Mouse (Mus musculus) kidney, adult 18-20 months (tissue): ENCODE measurements around the gene Gm20388.

Experiments used
- DNase-seq: peaks from one replicate; pipeline ENCODE4 v3.0.0; 2021

The Gm20388 gene

DNA sequence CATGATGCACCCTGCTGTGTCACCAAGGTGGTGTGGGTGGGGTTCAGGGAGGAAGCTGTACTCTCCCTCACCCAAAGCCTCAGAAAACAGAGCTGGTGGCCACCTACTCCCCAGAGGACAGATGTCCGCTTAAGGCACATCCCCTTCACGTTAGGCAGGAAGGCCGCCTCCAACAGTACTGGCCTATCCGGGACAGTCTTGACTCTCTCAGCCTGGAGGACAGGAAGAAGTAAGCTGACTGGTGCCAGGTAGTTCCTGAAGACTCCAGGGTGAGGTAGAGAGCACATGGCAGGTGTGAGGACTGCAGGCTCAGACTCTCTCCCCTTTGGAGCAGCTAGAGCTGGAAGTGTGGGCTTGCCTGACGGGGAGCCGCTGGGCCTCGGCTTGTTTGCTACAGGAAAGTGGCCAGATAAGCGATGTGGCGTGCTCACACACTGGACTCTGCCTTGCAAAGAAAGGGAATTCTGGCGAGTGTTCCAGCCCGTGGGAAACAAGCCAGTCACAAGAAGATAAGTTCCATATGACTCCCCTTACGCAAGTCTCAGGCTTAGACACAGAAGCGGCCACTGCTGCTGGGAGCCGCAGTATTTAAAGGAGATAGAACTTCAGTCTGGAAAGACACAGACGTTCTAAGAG lies 3791.4 kb downstream of the Gm20388 start:
- DNase-seq: no peak

DNA sequence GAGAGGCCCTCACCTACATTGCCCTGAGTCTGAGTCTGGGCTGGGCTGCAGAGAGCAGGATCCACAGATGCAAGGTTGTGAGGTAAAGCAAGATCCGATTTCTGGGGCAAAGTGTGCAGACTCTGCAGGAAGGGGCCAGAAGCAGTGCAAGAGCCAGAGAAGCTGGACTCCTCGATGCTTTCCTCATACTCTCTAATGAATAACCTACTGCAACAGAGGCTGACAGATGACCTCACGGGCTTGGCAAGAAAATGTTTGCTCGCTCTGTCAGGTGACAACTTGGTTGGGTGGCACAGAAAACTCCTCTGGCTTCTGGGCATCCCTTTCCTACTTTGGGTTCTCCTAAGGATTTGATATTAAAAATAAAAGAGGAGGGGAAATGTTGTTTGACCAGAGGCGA lies 3794.7 kb downstream of the Gm20388 start:
- no peak for DNase-seq

DNA sequence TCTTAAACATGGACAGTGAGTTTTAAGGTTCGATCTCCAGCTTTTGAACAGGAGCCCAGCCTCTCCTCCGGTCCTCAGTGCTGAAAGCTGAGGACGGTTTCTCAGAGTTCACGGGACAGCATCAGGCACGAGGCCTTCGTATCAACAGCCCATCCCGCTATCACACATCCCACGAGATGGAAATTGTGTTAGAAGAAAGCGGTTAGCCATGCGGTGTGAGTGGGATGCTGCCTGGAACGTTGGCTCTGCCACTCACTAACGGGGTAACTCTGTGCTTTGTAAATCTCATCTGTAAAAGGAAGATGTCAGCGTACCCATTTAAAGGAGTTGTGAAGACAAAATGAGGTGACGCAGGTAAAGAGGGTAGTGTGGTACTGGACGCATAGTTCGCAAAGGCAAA lies 3796.5 kb downstream of the Gm20388 start:
- DNase-seq: no peak

DNA sequence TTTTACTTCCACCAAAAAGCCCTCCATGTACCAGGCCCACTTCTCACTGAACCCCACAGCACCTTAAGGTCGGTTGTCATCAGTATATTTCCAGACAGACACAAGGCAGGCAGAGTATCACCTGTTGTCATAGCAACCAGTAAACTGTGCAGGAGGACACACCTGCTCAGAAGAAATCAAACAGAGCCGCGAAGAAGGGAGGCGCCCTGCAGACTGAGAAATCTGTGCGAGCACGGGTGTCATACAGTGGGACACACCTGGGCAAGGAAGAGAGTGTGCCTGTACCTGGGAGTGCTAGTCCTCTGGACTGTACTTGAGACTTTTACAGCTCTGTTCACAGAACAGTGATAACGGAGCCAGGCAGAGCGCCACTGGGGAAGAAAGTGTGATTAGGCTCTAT lies 3798.1 kb downstream of the Gm20388 start:
- DNase-seq: no peak

DNA sequence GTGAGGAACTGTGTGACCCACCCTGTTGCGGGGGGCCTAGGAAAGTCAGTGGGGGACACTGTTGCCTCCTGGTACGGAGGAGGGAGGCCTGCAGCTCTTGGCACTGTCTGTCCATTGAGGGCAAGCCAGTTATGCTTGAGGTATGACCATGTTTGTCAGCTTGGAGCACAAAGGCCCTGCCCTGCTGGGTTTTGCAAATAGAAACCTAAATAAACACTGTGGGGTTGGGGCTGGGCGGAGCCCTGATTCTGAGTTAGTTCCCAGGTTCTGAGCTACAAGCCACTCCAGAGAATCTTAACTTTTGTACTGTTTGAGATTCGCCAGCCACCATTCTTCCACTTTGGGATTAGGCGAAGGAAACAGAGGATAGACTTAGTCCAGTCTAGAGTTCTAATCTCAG lies 3799.7 kb downstream of the Gm20388 start:
- no peak for DNase-seq

DNA sequence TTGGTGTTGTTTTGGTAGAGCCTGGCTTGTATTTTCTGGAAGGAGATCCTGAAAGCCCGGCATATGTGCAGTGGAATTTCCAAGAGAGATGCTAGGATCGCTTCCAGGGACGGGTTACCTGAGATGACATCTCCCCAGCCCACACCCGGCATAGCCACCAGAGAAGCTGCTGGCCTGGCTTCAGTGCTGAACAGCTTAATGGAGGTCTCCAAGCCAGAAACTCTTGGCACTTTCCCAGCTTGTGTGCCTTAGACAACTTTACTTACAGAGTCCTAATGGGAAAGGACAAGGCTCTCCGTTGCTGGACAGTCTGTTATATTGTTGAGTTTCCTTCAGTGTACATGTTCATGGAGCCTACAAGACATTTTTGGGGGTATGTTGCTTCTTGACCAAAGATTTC lies 3803.8 kb downstream of the Gm20388 start:
- DNase-seq: no peak

DNA sequence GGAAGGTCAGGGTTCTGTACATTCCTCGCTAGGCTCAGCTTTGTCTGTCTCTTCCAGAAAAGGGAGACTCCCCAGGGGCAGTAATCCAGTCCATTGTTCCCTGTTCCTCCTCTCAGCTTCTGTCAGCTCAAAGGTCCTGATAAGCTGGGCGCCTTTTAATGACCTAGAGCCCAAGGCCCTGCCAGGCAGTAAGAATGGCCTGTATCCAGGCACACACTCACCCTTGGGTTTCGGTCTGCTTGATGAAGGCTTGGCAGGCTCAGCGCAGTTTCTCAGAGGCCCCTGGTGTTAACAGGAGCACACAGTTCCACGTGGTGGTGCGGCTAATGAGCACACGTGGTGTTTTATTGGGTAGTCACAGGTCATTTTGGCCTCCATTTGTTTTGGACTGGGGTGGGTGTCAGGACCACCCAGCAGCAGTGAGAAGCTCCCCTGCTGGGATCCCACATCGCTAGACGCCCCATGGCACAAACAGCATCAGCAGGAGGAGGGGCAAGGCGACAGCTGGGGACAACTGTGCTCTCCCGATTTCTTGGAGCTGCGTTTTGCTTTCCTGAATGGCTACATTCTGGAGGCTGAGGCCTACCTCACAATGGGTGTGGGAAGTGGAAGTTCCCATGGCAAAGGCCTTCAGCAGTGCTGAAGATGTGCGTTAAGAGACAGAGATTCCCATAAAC lies 3805.4 kb downstream of the Gm20388 start:
- DNase-seq: no peak

DNA sequence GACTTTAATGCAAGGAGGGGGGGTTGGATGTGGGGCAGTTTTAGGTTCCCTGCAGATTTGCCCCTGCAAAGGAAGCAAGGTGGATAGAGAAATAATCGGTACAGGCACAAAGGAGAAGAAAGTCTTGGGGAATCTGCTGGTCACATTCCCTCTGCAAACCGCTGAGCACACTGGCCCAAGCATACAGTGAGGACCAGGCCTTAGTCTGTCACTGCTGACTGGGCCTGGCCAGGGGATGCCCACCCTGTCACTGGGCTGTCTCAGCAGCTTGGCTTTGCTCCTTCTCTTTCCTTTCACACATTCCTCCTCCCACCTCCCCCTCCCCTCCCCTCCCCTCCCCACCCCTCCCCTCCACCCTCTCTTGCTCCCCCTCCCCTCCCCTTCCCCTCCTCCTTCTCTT lies 3806.5 kb downstream of the Gm20388 start:
- no peak for DNase-seq

DNA sequence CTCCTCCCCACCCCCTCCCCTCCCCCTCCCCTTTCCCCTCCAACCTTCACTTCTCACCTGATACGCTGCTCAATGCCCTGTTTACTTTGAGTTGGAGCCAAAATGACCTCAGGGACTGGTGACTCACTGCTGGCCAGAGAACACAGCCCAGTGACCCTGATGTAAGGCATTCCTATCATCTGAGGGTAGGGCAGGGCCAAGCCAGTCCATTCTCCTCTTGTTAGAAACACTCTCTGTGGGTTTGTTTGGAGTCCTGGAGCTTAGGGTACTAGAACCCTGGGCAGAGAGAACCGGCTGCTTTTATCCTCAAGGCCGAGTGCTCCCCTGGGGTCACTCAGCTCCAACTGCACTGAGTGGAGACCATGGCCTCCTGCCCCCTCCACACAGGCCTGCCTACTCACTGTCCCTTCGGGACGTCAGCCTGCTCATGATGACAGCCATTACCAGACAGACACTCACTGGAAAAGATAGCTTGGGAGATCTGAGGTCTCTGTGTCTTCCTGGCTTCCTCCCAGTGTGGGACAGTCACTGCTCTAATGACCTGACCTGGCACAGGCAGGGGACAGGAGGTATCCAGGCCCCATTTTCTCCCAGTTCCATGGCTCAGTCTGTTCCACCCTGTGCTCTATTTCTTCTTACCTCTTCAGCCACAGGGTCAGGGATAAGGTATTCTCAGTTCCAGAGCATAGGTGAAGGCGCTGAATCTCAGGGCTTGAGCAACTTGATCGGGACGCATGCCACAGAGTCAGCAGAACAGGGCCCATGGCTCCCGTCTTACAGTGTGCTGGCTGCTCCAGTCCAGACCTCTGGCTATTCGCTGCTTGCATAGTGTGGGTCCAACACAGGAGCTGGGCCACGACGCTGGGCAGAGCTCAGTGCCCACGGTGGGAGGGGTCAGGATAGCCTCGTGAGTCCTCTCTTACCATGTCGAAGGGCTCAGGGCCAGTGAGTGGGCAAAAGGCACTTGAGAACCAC lies 3807.2 kb downstream of the Gm20388 start:
- DNase-seq: peak; percentile 44

DNA sequence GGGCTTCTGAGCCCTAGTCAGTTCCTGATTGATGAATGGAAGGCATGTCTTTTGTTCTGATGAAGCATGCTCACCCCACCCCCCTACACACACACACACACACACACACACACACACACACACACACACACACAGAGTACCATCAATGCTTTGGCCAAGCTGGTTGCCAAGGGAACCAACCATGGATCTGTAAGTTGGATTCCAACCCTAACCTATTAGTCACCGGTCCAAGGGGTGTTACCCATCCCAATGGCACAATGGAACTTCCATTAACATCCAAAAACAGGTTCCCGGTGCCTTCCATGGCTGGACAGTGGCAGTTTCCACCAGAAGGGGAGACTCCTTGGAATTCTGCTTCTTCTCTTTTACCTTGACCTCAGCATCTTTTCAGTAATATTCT lies 3808.1 kb downstream of the Gm20388 start:
- DNase-seq: no peak

DNA sequence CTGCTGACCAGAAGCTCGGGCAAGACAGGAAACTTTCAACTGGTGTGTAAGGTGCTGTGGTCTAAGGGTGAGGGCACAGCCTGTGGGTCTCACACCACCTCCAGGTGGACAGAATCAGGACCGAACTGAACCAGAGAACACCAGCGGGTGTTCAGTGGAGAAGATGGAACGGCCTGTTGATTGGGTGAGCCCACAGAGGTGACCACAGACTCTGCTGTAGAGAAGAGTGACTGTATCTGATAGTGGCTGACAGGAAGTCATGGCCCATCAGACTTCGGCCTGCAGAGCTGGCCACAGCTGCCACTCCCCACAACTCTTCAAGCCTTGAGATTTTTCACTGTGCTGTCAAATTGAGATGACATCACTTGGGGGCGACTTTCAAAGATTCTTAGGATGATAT lies 3808.6 kb downstream of the Gm20388 start:
- DNase-seq: no peak

DNA sequence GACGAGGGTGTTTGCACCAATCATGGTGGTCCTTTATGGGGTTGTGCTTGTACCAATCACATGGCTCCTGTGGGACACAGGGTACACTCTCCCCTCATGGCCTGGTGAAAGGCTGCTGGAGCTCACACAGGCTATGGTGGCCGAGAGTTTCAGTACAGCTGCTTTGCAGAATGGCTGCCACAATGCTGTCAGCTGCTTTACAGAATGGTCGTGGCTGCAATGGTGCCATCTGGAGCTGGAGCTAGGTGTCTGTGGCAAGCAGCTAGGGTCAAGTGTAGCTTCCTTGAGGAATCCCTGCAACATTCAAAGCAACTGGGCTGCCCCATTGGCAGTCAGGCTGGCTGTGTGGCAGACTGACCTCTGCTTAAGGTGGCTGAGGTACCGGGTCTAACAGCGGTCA lies 3809.2 kb downstream of the Gm20388 start:
- DNase-seq: no peak

DNA sequence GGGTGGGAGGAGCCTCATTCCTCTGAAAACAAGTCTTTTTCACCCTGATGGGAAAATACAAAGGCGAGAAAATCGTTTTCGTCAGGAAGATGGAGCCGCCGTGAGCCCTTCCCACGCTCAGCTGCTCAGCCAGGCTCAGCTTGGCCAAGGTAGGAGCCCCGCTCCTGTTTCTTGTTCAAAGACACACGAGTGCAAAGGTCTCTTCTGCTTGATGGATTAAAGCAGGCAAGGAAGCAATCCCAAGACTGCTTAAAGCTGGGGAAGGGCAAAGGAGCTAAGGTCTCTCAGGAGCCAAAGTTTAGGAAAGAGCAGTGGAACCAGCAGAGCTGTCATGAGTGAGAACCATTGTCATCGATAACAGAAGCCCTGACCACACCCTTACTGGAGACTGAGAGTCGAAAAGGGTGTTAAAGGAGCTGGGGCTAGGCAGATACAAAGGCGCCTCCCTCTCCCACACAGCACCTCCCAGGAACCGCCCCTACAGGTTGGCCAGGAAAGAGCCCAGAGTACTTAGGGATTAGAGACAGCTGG lies 3809.9 kb downstream of the Gm20388 start:
- peak; percentile 20 for DNase-seq

DNA sequence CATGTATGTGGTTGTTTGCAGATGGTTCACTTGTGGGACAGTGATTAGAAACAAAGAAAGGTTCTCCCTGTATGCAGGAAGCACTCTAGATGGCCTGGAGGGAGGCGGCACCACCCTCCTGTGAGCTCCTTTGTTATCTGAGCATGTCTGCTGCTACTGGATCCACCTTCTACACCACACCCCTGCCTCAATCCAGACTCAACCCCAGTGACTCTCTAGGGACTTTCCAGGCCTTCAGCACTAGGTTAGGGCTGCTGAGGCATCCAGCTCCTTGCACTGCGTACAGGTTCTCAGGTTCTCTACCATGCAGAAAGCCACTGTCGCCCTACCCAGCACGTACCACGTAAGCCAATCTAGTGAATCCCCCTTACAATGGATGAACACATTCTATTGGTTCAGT lies 3811.6 kb downstream of the Gm20388 start:
- no peak for DNase-seq

DNA sequence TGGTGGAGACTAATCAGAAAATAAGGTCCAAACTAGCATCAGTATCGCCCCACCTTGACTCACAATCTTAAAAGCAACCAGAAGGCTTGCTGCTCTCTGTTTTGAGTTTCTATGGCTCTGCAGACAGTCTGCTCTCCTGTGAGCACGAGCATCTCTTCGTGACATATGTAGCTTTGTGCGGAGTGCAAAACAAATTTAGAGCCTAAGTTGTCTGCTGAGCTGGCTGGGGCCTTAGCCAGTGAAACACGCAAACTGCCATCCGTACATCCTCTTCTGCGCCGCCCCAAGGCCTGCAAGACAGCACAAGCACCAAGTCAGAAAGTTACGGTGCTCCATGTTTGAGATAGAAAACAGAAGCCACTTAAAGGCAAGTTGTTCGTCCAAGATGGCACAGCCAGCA lies 3814.1 kb downstream of the Gm20388 start:
- DNase-seq: no peak

DNA sequence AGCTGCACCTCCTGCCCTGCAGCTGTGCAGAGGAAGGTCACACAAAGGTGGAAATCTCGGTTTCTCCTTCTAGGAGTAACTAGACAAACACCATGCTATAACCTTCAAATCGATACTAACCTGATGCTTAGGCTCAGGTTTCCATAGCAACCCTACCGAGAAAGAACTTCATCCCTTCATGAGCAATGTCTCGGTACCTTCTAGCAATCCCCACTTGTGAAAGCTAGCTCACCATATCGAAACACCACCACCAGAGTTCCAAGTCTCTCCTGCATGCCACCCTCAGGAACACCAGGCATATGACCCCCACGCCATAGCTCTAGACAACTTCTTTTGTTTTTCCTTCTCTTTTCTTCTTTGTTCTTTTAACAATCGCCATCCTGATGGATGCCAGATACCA lies 3814.6 kb downstream of the Gm20388 start:
- no peak for DNase-seq

DNA sequence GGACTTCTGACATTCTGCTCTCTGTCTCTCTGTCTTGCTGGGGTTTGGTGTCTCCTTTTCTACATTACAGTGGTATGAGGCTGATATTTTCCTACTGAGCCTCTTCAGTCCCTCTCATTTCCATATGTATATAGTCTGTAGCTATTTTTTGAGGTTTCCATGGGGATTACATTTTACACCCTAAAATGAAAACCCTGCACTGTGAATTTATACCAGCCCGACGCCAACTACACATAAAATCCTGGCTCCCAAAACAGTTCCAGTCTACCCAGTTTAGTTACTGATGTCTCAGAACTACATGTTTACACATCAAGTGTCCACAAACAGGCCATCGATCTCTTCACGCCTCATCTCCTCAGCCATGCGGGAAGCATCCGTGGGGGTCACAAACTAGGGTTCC lies 3816.1 kb downstream of the Gm20388 start:
- DNase-seq: no peak

DNA sequence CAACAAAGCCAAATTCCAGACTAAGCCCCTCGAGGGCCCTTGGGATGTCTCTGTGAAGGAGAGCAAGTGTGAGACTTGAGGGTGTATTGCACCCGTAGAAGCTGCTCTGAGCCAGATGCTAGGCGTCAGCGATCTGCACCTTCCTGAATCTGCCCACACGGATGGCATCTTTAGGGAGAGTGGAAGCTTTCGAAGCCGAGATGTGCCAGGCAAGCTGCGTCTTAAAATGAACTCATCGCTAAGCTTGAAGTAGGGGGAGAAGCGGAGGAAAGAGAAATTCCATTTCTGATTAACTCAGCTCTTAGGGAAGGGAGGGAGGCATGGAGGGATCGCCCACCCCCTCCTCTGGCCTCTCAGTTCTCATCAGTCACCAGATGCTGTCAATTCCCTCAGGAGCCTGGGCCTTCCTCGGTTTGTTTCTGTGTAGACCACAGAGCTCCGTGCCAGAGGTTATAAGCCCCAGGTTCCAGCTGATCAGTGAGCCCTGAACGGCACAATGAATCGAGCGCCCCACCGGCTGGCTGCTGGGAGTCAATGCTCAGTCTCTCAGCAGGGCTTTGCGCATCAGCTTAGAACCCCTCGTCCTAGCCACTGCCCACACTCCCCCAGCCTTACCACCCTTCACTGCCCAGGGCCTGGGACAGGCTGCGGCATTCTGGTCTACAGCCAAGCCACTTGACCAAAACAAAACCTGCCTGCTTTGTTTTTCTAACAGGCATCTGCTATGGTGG lies 3818.6 kb downstream of the Gm20388 start:
- peak; percentile 21 for DNase-seq

DNA sequence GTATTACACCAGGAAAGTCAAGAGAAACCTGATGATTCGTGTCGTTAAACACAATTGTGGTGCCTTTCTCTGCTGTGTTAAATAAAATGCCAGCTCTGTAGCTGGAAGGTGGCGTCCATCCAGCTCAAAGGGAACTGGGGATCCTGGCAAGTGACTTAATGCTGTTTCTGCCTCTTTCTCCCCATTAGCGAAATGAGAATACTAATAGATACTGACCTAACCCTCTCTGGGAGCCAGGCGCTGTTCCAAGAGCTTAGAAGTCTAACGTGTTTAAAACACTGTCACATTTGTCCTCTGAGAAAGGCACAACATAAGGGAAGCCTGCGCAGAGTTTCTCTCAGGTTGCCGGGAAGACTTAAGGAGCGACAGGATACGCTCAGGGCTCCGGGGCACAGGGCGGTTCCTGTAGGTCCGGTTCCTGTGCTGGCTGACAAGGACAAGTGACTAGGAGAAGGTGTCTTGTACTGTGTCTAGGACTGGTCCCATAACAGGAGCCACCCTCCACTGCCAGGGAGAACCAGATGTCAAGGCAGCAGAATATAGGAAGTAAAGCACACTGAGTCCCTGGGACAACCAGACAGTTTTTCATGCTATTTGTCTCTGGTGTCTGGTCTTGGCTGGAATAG lies 3819.3 kb downstream of the Gm20388 start:
- no peak for DNase-seq

DNA sequence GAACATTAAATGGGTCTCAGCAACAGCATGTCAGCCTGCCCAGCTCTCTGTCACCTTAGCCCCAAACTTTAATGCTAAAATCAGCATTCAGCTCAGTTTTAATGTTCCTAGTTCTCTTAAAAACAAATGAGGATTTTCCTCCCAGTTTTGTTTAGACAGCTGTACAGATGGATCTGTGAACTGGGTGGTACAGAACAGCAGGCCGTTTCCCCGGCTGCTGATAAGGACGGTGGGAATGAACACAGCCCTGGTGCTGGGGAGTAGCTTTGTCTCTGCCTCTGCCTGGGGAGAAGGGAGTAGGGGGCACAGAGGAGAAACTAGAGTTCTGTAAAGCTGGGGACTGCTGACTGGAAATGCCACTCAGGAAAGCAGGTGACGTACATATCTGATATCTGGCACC lies 3821.7 kb downstream of the Gm20388 start:
- DNase-seq: no peak

DNA sequence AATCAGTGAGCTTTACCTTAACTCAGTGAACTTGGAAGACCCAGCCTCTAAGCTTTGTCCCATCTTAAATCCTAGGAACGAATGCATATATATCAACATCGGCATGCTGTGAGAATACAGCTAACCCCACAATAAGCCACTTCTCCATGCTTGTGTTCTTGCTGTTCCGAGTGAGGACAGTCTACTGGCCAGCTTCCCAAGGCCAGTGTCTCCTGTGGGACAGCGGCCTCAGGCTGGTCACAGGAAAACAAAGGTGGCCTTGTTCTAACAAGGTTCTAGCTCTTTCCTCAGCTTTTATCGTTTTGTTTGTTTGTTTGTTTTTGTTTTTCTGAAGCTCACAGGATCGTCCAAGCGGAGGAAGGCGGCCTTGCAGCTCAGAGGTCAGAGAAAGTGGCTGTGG lies 3823.8 kb downstream of the Gm20388 start:
- no peak for DNase-seq

DNA sequence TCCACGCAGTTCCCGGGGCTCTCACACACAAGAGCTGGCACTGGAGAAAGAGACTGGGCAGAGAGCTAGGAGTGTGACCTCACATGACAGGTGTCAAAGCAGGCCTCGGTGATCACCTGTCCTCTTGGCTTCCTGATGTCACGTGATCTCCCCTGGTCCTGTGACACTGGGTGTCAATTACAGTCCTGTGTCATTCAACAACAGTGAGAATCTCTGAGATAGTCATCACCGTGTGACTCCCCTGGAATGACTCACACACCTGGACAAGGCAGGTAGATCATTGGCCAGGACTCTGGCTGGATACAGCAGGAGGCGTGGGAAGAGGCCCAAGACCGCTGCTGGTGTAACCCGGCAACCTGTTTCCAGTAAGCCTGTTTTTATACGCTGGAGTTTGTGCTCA lies 3826.3 kb downstream of the Gm20388 start:
- peak; percentile 9 for DNase-seq
